Mouse (Mus musculus): ENCODE results near the gene Arhgap10.

The Arhgap10 gene

DNA sequence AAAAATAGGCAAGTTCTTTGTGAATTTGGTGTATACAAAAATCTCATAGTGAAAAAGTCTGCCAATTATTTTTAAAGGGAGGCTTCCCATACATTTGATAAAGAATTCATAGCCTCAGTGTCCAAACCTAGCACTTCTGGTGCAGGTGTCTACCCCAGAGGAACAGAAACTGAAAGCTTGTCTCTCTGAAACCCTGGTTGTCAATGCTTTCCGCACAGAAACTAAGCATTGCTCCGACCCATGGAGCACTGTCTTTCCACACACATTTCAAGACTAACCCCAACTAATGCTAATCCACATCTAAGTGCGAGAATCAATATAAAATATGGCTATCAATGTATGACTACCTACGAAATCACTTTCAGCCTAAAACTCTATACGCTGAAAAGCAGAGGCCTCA, 116.6 kb downstream of the Arhgap10 start:
- no peak for DNase-seq

DNA sequence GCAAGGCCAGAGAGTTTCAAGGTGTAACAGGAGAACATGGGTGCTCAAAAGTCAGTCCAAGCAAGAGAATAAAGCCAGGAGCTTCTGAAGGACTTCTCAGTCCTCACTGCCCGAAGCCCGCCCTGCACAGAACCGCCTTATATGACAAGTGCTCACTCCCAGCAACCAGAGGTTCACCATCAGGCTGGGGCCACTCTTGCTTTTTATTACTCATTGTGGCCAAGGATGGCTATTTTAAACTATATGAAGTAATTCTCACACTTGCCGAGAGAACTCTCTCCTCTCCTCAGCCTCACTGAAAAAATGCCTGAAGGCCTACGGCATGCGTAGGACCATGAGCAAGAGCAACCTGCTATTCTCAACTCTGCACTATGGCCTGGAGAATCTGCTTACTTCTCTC, 133.7 kb downstream of the Arhgap10 start:
- no peak for DNase-seq

DNA sequence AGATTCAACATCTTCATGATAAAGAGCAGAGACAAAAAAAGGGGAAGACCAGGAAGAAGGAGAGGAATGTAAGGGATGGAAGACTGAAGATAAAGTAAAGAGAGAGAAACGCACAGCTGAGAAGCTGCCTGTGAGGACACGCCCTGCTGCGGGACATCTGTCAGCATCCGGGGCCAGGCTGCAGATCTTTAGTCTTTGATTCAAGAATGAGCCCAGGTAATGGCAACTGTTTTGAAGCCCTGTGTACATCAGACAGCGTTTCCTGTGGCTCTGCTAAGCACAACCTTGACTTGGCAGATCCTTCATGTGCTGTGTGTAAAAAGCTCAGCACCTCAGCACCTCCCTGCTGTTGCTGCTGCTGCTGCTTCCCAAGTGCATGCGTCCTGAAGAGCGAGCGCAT, 134.1 kb downstream of the Arhgap10 start:
- DNase-seq = no peak

DNA sequence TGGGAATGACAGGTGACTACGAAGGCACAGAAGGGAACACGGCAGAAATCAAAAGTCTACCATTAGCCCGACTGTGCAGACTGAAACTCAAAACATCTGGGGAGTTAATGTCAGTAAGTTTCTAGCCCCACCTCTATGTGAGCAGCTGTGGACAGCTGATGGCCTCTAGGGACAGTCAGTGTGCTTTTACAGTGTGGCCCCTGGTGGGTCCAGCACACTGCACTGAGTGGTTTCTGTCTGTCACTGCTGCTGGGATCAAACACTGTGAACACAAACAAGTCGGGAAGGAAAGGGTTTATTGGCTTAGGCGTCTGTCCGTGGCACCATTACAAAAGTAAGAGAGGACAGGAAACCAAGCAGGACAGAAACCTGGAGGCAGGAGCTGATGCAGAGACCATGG, 136.9 kb downstream of the Arhgap10 start:
- DNase-seq = no peak

DNA sequence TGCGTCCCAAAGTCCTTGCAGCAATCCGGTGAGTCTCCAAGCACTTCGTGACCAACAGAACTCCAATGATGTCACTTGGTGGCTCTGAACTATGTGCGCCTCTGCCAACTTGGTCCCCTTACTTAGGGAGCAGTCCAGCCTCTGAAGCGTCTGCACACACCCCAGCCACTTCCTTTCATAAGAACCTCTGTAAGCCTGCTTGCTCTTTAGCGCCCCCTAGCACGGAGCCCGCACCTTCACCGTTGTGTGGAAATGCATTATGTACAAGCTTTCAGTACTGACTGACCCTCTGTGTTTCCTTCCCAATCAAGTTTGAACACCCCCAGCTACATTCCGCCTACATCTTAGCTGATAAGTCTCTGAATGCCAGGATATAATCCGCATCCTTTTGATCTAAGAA, 138.5 kb downstream of the Arhgap10 start:
- DNase-seq = peak in 1 of 2 experiments; percentile 13

DNA sequence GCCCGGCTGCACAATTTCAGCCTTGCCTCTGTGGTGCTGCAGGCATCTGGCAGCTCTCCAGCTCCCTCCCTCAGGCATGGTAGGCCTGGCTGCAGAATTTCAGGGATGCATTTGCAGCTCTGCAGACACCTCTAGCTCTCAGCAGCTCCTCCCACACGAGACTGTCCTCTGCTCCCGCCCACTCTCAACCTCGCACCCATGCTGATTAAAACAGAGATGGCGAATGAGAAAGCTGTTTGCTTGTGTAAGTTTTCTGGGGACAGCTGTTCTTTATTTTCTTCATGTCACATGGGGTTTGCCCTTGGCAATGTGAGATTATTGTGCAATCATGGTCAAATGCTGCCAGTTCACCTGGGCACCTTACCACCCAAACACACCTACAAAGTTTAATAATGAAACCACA, 141.3 kb downstream of the Arhgap10 start:
- peak in 1 of 2 experiments; percentile 35 for DNase-seq

DNA sequence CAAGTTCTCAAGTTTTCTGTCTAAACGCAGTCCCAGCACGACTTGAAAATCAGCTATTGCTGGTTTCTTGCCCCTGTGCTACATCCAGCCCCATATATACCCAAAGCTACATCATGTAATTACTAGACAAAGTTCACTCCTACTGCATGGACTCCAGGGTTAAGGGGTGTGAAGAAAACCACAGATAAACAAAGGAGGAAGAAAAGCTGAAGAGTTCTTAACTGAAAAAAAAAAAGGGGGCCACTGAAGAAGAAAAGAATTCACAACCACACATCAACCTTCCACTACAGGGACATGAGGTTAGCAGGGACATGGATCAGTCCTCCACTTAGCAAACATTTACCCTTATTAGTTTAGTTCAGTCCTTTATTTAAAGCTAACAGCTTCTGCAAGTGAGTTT, 141.8 kb downstream of the Arhgap10 start:
- no peak for DNase-seq

DNA sequence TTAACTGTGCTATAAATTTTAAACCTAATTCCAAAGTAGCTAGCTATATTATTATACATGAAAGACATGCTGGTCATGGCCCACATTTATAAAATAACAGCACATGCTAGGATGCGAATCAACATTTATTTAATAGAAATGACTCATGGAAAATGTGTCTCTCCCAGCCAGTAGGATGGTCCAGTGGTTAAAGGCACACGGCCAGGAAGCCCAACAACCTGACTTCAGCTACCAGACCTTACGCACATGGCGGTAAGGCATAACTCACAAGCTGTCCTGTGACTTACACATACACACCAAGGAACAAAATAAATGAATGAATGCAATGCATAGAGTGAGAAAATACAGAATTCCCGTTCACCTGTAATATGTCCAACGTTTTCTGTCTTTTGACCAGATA, 146.7 kb downstream of the Arhgap10 start:
- no peak for DNase-seq

DNA sequence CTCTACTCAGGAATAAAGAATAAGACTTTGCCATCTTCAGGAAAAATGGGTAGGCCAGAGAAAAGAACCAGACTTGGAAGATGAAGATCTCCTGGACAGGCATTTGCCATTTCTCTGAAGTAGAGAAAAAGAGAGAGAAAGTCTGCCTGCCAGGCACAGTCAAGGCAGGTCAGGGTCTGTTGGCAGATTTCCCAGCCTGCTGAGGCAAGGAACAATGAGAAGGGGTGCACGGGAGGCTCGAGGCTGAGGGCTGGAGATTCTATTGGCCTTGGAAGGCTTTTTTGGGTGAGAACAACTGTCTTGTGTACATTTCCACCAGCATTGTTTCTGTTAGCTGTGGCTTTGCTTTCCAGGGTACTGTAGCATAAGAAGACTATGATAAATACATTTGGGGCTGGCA, 147.4 kb downstream of the Arhgap10 start:
- no peak for DNase-seq

DNA sequence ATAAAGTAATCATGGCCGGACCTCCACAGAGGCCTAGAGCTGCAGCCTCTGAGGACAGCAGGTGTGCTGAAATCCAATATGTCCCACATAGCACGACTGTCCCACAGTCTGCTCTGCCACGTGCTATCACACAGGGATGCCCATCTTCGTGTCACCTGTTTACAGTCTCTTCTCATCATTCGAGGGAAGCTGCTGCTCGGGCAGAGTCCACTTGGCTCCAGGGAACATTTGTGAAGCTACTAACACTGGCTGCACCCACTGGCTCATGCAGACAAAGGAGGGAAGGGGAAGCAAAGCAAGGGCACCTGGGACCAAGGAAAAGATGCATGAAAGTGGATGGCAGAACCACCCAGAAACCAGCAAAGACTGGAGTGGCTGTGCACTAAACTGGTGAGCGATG, 148.1 kb downstream of the Arhgap10 start:
- DNase-seq = no peak

DNA sequence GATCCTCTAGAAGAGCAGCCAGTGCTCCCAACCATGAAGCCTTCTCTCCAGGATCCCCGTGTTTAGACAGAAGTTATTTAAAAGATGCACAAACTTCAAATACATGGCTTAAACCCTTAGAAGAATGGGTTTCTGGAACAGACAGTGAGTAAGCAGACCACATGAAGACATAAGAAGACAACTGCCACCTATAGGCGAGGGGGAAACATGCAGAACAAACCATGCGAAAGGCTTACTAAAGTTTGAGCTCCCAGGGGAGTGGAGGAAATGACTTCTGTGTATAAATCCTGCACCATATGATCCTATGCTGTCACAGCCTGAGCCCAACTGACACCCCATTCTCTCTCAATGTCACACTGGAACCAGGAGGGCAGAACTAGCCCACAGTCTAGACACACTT, 150.7 kb downstream of the Arhgap10 start:
- peak in 1 of 2 experiments; percentile 27 for DNase-seq

DNA sequence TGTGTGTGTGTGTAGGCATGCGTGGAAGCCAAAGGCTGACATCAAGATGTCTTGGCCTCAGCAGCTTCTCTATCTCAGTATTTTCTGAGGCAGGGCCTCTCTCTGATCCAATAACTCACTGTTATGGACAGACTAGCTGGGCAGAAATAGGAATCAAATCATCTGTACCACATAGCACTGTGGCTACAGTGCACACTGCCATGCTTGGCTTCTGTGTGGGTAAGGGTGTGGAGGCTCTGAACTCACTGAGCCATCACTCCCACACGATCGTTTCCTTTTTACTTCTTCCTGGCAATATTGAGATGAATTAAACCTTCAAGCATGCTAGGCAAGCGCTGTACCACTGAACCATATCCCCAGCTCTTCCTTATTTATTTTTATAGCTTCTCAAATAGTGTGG, 151.3 kb downstream of the Arhgap10 start:
- no peak for DNase-seq

DNA sequence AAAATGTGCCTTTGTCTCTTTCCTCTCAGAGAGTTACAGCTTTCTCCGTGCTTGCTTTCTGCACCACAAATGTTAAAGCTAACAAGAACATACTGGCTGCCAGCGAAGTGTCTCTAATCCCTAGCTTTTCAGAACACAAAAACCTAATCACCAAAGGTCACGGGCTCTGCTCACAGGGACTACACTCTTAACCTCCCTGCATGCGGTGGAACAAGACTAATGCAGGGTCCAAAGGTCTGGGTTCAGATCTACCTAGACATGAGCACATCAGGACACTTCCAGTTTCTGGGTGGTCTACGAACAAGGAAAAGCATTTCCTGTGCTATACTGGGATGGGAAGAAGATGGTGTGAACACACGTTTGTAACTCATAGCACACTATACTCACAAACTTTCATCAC, 151.8 kb downstream of the Arhgap10 start:
- DNase-seq = no peak

DNA sequence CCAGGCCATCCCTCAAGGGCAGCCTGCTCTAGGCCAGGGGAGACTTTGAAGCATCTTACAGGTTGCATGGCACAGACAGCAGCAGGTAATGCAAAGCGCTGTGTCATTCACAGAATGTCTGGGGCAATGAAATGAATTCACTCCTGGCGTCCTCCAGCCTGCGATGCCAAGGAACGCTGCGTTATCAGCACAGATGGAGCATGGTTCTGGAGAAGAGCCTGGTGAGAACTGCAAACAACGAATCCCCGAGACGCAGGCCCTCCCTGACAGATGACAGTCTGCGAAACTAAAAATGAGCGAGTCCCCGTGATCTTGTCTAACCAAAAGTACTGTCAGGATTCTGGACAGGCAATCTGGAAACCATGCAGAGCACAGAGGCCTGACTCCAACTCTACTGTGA, 153.3 kb downstream of the Arhgap10 start:
- DNase-seq = no peak

DNA sequence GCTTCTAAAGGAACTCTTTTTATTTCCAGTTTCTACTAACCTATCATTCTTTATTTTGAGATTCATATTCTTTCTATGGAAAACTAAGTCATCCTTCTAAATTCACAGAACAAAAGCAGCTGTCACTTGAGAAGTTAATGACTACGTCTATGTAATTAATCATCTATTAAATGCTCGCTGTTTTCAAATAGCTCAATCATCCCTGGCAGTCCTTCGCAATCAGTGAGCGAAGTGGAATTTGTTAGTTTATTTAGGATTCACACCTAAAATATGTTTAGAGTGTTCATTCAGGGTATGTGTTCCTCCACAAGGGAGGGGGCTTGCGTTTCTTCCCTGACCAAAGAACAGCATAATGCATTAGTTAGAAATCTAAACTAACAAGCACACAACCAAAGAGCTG, 156.9 kb downstream of the Arhgap10 start:
- DNase-seq = no peak

DNA sequence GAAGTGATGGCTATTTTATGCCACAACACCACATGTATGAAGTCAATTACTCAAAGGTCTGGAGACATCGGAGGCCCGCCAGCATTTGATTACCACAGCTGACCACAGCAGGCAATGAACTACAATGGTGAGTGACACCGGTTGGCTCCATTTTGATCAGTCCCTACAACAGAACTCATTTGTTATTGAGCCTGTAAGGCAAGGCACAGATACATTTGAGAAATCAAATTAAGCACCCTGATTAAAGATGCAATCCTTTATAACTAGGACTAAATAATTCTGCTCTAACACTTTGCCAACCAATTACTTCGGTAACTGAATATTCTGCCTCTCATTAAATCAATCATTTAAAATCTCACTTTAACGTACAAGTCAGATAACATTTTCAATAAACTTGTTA, 157.3 kb downstream of the Arhgap10 start:
- no peak for DNase-seq

DNA sequence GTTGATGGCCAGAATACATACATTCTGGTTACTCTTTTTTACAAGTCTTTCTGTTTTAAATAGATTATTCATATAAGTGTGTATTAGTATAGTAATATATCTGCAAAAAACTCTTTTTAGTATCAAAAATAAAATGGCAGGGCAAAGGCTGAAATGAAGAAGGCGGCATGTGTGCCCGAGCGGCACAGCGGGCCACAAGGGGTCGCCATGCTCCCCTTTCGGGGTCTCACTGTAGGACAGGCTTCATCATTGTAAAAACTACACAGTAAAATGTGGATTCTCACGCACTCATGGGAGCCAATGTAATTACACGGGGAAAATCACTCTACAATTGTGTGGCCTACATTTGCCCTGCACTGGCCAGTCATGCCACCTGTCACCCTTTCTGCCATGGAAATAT, 160.6 kb downstream of the Arhgap10 start:
- DNase-seq = no peak

DNA sequence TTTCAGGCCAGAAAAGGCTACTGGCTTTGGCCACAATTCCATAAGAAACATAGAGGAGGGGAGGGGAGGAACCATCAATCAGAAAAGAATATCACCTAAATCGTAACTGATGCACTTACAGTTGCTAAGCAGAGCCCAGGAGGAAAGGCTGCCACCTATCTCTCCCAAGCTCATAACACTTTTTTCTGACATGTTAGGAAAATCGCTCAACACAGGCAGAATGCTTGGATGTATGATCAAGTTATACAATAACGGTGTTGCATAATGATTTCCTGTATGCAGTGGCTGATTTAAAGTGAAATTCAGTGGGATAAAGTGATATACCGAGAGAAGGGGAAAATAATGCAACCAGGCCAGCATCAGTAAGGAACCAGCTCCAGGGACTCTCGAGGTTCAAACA, 162.4 kb downstream of the Arhgap10 start:
- no peak for DNase-seq

DNA sequence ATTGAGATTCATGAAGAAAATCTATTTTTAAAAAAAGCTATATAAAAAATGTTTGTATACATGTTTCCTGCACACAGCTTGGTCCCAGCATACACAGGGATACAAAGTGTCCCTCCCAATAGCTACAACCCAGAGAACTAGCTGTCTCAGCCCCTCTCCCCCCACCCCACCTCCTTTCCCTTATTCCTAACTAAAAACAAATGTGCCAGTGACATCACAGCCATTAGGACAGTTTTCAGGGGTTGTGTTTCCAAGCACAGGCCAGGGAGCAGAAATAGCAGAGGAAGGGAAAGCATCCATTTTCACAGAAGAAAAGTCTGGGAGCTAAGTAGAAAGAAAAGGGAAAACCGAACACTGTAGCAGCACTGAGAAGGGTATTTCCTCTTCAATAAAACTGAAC, 163.6 kb downstream of the Arhgap10 start:
- no peak for DNase-seq

DNA sequence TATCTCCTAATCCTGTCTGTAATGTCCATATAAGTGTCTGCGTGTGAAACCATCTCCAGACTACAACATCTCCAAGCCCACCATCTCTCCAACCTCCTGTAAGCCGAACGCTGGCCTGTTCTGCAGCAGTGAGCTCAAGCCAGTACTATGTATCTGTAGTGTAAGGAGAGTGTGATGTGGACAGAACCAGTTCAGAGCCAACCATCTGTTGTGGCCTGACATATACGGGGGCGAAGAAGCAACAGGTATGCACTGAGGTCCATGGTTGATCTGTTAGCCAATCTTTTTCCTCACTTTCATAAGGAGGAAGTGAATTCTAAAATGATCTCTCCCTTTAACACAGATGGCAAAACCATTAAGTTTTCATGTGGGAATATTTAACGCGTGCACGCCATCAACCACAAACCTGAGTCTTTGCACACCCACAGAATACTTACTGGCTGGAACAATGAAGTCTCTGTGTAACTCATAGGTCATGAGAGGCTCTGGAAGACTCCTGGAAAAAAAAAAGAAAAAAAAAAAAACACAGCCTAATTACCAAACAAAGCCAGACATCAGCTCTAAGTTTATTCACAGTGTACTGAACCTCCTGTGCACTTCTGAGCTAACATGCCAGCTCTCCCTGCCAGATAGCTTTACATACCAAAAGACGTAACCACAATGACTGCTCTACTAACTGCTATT, 166.4 kb downstream of the Arhgap10 start:
- no peak for DNase-seq

DNA sequence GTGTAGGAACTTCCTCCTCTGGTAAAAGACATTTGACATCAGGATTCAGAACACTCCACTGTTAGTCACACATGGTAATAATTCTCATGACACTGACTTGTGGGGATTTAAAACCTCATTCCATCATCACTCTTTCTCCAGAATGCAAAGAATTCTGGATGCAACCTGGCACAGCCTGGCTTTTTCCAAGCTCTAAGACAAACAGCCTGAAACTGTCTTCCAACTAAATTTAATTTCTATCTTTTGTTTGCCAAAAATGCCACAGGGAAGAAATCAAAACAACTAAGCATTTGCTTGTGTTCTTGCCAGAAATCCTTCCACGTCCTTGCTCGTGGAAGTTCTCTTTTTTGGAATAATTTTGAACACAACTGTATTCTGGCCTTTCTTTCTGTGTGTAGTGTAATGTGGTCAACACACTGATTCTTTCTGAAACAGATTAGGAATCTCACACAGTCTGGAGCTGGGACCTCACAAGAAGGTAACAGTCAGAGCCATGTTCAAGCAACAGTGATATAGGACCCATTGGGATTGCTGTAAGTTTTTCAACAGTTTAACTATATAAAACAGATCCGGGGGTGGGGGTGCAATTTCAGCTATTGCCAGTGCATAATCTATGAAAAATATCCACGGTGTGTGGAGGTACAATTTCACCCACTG, 167.5 kb downstream of the Arhgap10 start:
- no peak for DNase-seq

DNA sequence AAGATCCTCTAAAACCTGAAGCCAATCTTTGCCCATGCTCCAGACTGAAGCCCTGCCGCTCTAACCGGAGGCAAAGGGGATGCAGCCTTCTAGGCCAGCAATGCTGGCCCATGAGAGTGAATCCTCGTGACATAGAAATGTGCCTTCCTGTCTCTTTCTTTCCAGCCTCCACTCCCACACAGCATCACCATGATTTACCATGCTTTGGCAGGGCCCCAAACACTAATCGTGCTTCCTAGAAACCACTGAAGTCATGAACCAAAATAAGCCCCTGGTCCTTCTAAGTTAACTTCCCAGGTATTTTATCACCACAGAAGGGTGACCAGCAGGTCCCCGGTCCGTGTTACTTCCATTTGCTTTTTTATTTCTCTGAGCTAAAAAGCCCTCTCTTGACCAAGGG, 173.8 kb downstream of the Arhgap10 start:
- DNase-seq = no peak

DNA sequence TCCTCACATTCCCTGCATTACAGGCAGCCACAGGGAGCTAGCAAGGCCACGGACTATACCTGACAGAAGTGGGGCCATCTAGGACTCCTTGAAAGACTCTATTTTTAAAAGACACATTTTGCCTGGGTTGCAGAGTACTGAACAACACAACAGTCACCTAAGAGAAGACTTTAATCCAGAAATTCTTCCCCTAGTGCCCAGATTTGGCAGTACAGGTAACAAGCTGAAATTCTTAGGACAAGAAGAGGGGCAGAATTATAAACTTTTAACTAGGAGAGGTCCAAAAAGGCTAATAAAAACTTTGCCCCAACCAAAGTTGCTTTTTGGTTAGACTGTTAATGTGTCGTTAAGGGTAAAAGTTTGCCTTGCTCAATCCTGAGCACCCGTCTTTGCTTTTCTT, 174.4 kb downstream of the Arhgap10 start:
- DNase-seq = no peak

DNA sequence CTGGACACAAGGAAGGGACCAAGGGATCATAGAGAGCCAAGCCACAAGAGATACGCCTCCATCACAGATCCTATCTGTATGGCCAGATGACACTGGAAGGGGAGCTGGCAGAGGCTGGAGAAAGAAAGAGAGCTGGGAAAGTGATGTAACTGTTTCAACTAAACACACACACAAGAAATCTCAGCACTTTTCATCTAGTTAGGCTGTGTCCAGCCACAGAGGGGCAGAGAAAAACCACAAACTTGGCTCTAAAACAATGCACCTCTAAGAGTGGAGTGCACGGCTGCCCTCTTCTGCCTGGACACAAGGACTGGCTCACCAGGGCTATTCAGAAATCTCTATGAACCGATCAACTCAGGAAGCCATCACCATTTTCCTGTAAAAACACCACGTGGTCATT, 175.6 kb downstream of the Arhgap10 start:
- DNase-seq = peak in 1 of 2 experiments; percentile 19

DNA sequence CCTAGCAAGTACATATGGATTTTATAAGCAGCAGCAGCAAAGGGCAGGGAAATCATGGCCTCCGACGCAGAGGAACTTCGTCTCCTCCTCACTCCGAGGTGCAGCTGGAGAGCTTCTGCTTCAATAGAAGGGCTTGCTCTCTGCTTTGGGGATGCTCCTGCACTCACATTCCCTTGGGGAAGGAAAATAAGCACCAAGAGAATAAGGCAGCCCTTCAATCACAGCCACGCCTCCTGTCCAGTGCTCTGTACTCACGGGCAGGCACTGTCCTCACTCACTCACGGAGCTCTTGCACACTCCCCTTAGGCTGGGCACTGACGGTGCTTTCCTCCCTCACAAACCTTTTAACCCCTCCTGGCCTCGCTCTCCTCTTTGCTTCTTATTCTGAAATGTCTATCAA, 176.4 kb downstream of the Arhgap10 start:
- no peak for DNase-seq

Measured in lung, postnatal 4 days (tissue).